Mouse (Mus musculus): ENCODE measurements around the gene Fmnl3. TPM values are rescaled to one million over a fixed set of nuclear protein-coding genes. Genes with fewer than 3 reads are reported as not detected.

Fmnl3 gene
- total RNA-seq (2014; fragmentation: Nextera tagmentation) (0.70 and 4.9 TPM in 2 replicates), total RNA-seq (2017) (0.61 and 1.8 TPM in 2 replicates)

DNA sequence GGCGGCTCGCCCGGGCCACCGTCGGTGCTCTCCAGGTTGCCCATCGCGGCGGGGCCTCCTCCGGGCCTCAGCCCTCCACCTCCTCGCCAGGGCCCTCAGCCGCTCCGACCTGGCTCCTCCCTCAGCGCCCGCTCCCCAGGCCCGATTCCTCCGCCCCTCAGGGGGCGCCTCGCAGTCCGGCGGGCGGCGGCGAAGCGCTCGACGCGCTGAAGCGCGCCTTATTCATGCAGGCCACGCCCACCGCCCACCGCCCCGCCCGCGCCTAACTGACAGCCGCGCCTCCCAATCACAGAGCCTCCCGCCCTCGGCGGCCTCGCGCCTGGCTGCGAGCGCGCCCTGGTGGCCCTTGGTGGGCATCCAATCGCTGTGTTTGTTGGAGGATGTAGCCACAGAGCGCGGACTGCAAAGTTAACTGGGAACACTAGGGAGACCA lies at the start of gene Fmnl3:
Gene Fmnl3, minus strand, starts transcription at position 224 of the 433 bp plus-strand sequence.
- ATAC-seq (replicated peaks; ENCODE audit: low FRiP score, low TSS enrichment, poor library complexity, severe bottlenecking): peak; percentile 97

DNA sequence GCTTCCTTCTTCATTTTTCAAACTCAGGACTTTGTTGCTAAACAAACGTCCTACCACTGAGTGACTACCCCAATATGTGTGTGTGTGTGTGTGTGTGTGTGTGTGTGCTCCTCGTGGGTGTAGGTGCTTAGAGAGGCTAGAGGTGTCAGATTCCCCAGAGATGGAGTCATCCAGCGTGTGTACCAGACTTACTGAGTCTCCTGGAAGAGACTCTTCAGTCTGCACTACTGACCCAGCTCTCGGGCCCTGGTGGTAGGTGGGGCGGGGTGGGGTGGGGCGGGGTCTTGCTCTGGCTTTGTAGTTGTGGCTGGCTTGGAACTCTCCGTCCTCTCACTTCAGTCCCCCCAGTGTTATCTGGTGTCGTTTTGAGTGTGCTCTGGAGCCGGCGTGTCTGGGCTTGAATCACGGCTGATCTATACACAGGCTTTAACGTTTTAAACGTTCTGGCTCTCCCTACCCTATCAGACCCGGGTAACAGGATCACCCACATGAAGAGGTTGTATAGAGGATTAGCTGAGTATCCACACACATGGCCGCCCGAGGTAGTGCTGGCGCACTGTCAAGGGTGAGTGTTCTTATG lies 47.5 kb upstream of the Fmnl3 start:
- ATAC-seq (replicated peaks; ENCODE audit: low FRiP score, low TSS enrichment, poor library complexity, severe bottlenecking): no peak

DNA sequence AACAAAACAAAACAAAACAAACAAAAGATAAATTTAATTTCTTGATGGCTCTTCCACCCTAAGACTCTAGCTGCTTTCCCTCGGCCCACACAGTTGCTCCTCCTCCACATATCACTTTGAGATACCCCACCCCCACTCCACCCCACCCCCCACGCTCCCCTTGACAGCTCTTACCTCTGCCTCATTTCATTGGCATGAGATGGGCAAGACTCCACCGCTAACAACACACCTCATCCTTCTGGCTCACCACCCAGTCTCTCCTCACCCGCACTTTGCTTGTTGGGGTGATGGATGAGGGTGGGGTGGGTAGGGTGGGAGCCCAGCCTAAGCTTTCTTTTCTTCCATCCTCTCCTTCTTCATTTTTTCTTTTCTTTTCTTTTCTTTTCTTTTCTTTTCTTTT lies 46.7 kb upstream of the Fmnl3 start:
- ATAC-seq (replicated peaks; ENCODE audit: low FRiP score, low TSS enrichment, poor library complexity, severe bottlenecking): no peak

DNA sequence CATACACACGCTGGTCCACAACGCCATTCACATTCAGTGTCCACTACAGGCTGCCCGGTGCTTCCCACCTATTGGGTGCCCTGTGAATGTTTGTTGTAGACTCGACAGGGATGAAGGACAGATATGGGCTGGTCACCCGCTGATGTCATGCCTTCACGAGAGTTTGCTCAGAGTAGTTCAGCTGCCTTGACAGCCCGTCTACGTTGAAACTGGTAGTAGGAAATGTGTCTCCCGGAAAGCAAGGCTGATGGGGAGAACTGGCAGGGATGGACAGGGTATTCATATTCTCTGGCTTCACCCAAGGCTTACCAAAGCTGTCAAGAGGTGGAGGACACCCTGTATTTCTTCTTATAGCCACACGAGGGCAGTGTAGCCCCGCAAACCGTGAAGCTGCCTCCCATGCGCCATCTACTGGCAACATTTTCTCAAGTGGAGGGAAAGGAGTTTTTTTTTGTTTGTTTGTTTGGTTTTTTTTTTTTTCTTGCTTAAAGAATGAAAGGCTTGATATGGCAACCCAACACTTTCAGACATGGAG lies 46.1 kb upstream of the Fmnl3 start:
- ATAC-seq (replicated peaks; ENCODE audit: low FRiP score, low TSS enrichment, poor library complexity, severe bottlenecking): peak; percentile 52

DNA sequence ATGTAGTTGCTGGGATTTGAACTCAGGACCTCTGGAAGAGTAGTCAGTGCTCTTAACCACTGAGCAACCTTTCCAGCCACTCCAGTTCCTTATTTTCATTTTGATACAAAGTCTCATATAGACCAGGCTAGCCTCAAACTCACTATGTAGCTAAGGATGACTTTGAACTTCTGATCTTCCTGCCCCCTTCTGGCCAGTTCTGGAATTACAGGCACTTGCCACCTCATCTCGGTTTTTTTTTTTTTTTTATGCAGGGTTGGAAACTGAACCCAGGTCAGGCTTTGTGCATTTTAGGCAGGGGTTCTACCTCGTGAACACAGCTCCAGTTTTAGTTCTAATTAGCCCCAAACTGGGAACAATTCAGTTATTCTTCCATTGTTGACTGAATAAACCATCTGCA lies 45.5 kb upstream of the Fmnl3 start:
- no peak for ATAC-seq (replicated peaks; ENCODE audit: low FRiP score, low TSS enrichment, poor library complexity, severe bottlenecking)

DNA sequence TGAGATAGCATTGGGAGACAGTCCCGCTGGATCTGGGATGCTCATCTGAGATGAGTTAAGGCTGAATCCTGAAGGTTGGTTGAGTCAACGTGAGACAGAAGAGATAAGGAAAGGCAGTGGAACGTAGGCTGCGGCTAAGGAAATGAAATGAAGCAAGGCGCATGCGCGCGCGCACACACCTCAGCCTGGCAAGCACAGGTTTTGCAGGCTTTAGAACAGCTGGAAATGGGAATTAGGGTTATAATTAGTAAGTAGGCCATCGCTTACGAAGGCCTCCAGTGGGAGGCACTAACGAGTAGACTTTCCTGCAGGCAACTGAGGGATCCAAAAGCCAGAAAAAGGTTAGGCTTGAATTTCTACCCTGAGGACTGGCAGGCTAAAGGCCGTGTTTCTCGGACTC lies 41.5 kb upstream of the Fmnl3 start:
- ATAC-seq (replicated peaks; ENCODE audit: low FRiP score, low TSS enrichment, poor library complexity, severe bottlenecking): no peak

DNA sequence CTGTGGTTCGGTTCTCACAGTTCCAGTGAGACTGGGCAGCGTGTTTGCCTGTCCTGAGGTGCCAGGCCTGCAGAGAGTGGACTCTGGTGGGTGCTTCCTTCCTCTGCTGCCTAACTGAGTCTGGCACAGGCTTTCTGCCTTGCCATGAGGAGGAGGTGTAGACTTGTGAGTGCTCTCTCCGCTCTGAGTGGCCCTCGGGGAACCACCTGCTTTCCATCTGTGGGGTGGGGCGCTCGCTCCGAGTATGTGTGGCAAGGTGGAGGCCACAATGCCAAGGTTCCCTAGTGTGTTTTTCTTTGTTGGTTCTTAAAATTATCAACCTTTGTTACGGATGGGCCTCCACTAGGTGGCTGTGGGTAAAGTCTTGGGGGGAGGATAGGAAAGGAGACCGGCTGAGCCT lies 38.6 kb upstream of the Fmnl3 start:
- ATAC-seq (replicated peaks; ENCODE audit: low FRiP score, low TSS enrichment, poor library complexity, severe bottlenecking): no peak

DNA sequence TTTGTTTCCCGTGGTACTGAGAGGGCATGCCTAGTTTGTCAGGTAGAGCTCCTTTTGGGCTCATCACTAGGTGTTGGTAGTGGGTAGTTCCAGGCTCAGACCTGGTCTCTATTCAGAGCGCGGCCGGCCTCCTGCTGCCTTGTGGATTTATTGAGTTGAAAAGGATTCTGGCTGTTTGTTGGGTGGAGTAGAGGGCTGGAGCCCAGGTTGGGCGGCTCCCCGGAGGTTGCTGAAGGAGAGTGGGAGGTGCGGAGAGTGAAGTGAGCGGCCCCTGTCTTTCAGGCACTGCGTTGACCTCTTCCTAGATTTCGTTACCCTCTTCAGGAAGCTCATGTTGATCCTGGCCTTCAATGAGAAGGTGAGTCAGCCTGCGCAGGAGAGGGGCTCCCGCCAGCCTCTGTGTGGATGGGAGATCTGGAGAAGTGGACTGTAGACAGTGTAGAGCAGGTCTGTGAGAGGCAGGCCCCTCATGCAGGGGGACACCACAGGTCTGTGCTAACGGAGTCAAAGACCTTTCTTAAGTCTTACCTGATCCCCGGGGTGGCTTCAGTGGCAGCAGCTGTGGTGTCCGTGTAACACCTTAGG lies 36.8 kb upstream of the Fmnl3 start:
- no peak for ATAC-seq (replicated peaks; ENCODE audit: low FRiP score, low TSS enrichment, poor library complexity, severe bottlenecking)

DNA sequence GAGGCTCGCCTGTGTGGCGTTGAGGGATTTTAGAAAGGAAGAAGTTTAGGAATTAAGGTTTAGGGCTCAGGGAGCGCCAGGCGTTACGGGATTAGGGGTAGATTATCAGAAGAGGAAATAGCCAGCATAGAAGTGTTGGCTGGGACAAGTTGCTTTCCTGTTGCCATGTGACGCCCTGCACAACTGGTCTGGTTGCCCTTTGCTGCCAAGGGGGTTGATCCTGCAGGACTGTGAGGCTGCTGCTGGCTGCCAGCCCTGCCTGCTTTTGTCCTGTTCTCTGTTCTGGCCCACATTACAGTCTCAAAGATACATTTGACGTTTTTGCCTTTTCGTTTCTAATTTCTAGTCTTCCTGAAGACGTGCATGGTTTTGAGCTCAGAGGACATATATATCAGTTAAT lies 34.9 kb upstream of the Fmnl3 start:
- ATAC-seq (replicated peaks; ENCODE audit: low FRiP score, low TSS enrichment, poor library complexity, severe bottlenecking): no peak

DNA sequence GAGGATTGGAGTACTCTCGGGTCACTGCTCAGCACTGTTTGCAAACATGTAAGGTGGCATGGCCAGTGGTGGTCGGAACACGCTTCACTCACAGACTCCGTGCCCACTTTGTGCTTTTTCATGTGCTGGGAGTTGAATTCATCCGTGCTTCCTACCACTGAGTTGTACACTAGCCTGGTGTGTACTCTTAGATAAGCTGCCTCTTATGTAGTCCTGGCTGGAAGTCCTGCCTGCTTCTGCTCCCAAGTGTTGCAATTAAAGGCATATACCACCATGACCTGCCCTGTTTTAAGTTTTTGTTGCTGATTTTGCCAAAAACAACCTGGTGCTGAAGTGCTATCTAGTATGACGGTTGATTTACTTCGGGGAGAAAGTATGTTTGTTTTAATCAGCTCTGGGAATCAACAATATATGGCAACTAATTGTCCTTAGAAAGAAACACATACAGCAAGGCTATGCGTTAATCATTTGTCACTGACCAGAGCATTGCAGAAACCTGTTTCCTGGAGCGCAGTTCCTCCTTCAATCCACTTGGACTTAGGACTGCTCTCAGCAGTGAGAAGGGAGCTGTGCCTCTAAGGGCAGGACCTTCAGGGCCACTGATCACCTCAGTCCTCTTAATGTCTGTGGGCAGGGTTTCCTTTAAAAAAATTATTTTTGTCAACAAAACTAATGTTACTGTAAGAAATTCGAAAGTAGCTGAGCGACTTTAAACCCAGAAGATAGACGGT lies 33.0 kb upstream of the Fmnl3 start:
- ATAC-seq (replicated peaks; ENCODE audit: low FRiP score, low TSS enrichment, poor library complexity, severe bottlenecking): no peak

DNA sequence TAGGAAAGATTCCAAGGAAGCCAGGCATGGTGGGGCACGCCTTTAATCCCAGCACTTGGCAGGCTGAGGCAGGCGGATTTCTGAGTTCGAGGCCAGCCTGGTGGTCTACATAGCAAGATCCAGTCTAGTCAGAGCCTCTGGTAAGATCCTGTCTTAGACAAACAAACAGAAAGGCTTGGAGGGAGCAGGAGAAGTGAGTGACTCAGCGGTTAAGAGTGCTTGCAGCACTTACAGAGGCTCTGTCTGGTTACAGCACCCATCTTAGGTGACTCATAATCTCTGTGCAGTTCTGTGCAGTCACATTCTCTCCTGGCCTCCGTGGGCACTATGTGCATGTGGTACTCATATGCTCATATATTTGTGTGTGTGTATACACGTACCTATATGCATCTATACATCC lies 30.3 kb upstream of the Fmnl3 start:
- ATAC-seq (replicated peaks; ENCODE audit: low FRiP score, low TSS enrichment, poor library complexity, severe bottlenecking): no peak

DNA sequence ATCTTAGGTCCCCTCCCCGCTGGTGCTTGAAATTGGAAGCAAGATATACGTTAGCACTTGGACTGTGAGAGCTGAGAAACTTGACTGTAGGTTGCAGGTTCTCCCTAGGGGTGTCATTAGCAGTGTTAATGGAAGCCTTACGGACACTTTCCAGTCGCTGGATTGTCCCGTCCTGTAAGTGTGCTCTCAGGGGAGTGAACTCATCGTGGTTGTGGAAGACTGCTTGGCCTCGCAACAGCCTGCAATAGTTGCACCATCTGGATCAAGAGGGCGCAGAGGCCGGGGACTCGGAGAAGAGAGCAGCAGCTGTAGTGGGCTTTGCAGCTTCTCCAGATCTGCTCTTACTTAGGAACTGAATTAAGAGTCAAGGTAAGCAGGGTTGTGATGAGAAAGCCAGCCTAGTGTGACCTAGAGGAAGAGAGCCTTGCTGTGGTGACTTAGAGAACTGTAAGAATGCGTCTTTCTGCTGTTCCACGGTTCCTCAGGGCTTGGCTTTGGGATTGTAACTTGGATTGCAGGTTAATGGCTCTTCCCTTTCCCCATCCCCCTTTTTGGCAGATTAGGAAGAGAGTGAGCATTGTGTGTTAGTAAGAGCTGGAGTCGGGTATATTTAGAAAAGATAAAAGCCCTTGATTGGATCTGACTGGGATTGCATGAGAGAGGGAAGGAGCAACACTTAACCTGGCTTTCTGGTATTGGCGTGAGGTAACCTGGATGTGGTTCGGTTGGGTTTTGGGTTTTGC lies 29.4 kb upstream of the Fmnl3 start:
- ATAC-seq (replicated peaks; ENCODE audit: low FRiP score, low TSS enrichment, poor library complexity, severe bottlenecking): no peak

DNA sequence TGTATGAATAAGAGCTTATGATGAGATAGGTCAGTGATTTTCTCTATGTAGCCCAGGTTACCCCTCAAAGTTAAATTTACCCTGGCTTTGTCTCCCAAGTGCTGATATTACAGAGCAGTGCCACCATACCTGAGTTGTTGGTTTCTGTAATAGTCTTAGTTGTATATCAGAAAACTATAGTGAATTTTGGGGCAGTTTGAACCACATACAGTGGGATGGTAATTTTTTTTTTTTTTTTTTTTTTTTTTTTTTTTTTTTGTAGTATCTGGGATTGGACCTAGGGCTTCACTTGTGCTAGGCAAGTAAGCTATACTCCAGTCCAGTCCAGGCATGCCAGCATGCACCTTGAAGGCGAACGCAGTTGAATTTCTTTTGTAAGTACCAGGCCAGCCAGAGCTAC lies 27.3 kb upstream of the Fmnl3 start:
- no peak for ATAC-seq (replicated peaks; ENCODE audit: low FRiP score, low TSS enrichment, poor library complexity, severe bottlenecking)

DNA sequence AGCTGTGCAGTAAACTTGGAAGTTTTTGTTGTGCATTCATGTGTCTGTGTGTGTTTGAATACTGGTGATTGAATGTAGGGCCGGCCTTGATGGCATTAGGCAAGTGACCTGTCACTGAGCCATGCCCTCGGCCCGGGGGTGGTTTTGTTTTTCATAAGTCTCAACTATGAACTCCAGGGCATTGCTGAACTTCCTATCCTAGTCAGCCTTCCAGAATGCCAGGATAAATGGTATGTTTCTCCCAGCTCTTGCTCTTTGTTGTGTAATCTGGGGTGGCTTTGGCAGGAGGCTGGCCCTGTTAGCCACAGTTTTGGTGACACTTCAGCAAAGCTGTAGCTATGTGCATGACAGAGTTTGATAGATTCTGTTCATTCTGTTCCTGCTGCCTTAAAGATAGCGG lies 26.6 kb upstream of the Fmnl3 start:
- no peak for ATAC-seq (replicated peaks; ENCODE audit: low FRiP score, low TSS enrichment, poor library complexity, severe bottlenecking)

DNA sequence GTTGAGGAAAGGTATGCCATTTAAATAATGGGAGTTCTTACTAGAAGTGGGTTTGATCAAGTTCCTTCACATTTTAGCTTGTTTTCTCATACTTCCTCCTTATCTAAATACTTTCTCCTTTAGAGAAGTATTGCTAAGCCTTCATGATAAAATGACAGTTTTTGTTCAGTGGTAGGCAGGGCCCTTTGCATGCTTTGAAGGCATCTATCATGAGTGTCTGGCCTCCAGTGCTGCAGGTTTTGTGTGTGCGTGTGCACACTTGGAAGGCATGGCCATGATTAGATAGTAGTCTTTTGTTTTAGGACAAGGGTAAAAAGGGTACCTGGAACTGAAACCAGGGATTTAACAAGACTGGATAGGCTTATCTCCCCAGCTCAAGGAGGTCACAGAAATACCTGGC lies 26.2 kb upstream of the Fmnl3 start:
- ATAC-seq (replicated peaks; ENCODE audit: low FRiP score, low TSS enrichment, poor library complexity, severe bottlenecking): no peak

DNA sequence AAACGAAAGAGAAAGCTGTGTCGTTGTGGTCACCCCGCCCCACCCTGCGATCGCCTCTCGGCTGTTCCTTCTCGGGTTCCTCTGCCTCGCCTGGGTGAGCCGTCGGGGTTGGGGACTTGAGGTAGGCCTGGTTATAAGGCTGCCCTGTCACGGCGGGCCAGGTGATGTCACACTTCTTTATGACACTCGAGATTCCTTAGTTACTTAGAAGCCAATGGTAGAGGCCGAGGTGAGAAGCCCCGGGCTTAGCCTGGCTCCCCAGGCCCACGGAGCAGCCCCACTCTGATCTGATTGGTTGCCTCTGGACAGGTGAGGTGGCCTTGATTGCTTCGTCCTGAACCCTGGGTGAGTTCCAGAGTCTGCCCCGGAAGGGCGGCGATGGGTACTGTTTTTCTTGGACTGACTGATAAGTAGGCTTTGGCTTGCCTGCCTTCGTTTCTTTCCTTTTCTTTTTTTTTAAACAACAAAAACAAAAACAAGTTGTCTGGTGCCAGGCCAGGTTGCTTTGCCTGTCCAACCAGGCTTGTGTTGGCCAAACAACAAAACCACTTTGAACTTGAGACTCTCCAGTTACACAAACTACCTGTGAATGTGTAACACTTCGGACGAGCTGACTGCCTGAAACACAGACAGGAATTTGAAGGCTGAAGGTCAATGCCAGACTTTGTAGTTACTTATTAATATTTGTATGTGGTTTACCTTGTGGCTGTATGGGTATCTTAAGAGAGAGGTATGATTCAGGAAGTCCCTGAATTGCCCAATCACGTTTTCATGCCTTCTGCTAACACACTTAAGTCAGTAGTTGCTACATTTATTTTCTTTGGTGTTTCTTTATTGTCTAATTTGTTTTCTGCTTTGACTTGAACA lies 23.3 kb upstream of the Fmnl3 start:
- peak; percentile 57 for ATAC-seq (replicated peaks; ENCODE audit: low FRiP score, low TSS enrichment, poor library complexity, severe bottlenecking)

DNA sequence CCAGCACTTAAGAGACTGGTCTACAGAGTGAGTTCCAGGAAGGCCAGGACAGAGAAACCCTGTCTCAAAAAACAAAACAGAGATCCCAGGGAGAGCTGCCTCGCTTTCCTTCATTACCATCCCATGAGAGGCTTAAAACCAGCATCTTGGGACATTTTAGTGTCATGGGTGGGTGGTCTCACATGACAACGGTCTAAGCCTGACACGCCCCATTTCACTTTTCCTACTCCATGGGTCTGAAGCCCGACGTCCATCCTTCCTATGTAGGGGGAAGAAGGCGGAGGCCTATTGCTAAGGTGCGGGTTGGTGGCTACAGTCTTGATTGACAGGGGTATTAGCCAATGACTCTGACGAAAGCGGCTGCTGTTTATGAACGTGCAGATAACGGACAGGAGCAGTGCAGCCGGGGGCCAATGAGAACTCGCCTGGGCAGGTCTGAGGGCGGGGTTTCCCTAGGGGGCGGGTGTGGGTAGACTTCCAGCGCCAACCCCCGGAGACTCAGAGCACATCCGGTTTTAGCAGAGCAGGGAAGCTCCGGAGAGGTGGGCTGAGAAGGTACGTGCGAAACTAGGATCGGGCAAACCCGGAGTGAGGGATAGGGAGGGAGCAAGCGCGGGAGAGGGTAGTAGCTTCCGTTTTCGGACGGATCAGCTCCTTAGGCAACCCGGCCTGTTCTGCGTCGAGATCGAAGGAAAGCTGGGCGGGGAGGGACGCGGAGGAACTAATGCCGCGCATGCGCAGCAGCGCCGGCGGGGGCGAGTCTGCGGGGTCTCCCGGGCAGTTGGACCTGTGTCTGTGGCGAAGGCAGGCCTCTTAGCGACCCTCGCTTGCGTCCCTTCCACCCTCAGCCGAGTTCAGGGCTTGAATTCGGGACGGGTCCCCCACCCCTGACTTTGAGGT lies 22.5 kb upstream of the Fmnl3 start, which contains the start of gene Tmbim6:
Gene Tmbim6, plus strand, starts transcription at position 397 of the 900 bp plus-strand sequence.
- ATAC-seq (replicated peaks; ENCODE audit: low FRiP score, low TSS enrichment, poor library complexity, severe bottlenecking): peak; percentile 93

DNA sequence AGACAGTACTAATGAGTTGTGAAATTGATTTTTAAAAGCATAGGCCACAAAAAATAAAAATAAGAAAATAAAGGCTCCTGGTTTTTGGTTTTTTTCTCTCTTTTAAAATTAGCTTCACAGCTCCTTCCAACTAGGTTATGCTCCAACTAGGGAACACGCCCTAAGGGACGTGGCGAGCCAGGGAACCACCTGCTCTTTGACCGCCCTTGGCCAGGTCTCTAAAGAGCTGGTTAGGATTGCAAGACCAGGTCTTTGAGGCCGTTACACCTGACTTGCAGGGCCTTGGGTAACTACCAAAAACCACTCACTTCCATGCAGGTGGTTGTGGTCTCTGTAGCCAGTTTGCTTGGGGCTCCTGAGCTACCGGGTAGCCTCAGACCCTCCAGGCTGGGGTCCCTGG lies 21.7 kb upstream of the Fmnl3 start:
- no peak for ATAC-seq (replicated peaks; ENCODE audit: low FRiP score, low TSS enrichment, poor library complexity, severe bottlenecking)

Measured in megakaryocyte-erythroid progenitor cell, adult 5-6 weeks (primary cell).